Mouse (Mus musculus): ENCODE results near the gene Eif4a3.
"Not testable (repeated sequence)": the region's sequence is repeated elsewhere in the genome, so short reads cannot be mapped to it uniquely, and the experiment has no call there.

Gene Eif4a3

GRCm38 (mm10) chr11:119245543-119245942, 54.3 kb downstream of the Eif4a3 start:
- DNase-seq (ENCODE audit: low read depth, low spot score) = not testable (repeated sequence)

- DNase-seq (ENCODE audit: low read depth, low spot score) = no peak
These were observed 60.4 kb downstream of the Eif4a3 start for GRCm38 (mm10) chr11:119239480-119239879.
